Mouse (Mus musculus) lung, postnatal 4 days (tissue): Measurements from ENCODE around the gene Dlg2.

Experiments
- DNase-seq, 2 experiments: peaks; one replicate each; pipeline ENCODE4 v3.0.0; 2021

Dlg2 gene

GRCm38 (mm10) chr7:92125886-92126285, 1649.4 kb downstream of the Dlg2 start:
- no peak for DNase-seq

GRCm38 (mm10) chr7:92134301-92134700, 1657.8 kb downstream of the Dlg2 start:
- no peak for DNase-seq

- no peak for DNase-seq
These were observed 1659.2 kb downstream of the Dlg2 start for GRCm38 (mm10) chr7:92135624-92136023.

- DNase-seq: no peak
These were observed 1663.8 kb downstream of the Dlg2 start for GRCm38 (mm10) chr7:92140051-92140817.

- DNase-seq: no peak
These were observed 1671.0 kb downstream of the Dlg2 start for GRCm38 (mm10) chr7:92147499-92147898.

- no peak for DNase-seq
These were observed 1674.3 kb downstream of the Dlg2 start for GRCm38 (mm10) chr7:92150768-92151167.

GRCm38 (mm10) chr7:92154603-92155002, 1678.1 kb downstream of the Dlg2 start:
- peak in 1 of 2 experiments; percentile 19 for DNase-seq

GRCm38 (mm10) chr7:92163150-92163549, 1686.7 kb downstream of the Dlg2 start:
- DNase-seq: no peak

- DNase-seq: no peak
These were observed 1687.8 kb downstream of the Dlg2 start for GRCm38 (mm10) chr7:92164316-92164715.

- no peak for DNase-seq
These were observed 1688.5 kb downstream of the Dlg2 start for GRCm38 (mm10) chr7:92164875-92165518.

GRCm38 (mm10) chr7:92180029-92180428, 1703.6 kb downstream of the Dlg2 start:
- DNase-seq: no peak

- DNase-seq: peak; percentile 6 to 24
These were observed 1704.4 kb downstream of the Dlg2 start for GRCm38 (mm10) chr7:92180591-92181587.

- DNase-seq: no peak
These were observed 1705.6 kb downstream of the Dlg2 start for GRCm38 (mm10) chr7:92181959-92182612.

- DNase-seq: no peak
These were observed 1708.0 kb downstream of the Dlg2 start for GRCm38 (mm10) chr7:92184371-92185059.

GRCm38 (mm10) chr7:92186341-92186740, 1709.9 kb downstream of the Dlg2 start:
- DNase-seq: no peak

- no peak for DNase-seq
These were observed 1712.7 kb downstream of the Dlg2 start for GRCm38 (mm10) chr7:92189149-92189548.

- no peak for DNase-seq
These were observed 1719.5 kb downstream of the Dlg2 start for GRCm38 (mm10) chr7:92196004-92196403.

GRCm38 (mm10) chr7:92197621-92198020, 1721.1 kb downstream of the Dlg2 start:
- no peak for DNase-seq

GRCm38 (mm10) chr7:92199131-92199530, 1722.7 kb downstream of the Dlg2 start:
- DNase-seq: no peak

- no peak for DNase-seq
These were observed 1734.2 kb downstream of the Dlg2 start for GRCm38 (mm10) chr7:92210701-92211100.

- DNase-seq: no peak
These were observed 1737.3 kb downstream of the Dlg2 start for GRCm38 (mm10) chr7:92213751-92214150.

GRCm38 (mm10) chr7:92218171-92218570, 1741.7 kb downstream of the Dlg2 start:
- no peak for DNase-seq
